Mouse (Mus musculus) forebrain, embryonic 16.5 days (tissue): ENCODE measurements around the gene Ecel1. TPM values are rescaled to one million over a fixed set of nuclear protein-coding genes. Genes with fewer than 3 reads are reported as not detected.

ENCODE experiments used
- polyA plus RNA-seq: library from polyadenylated mRNA; unstranded; fragments of >200 nt; fragmentation: Nextera tagmentation; extraction: Ambion mirVana; gene quantifications from 2 replicates; pipeline ENCODE4 v1.2.1, GENCODE M21; 2015

The Ecel1 gene
- polyA plus RNA-seq, 1 experiment from 2014 or later: 25.3 TPM

Other genes starting within 250 kb of the Ecel1 start
- gene Alppl2, start 66.6 kb downstream of the Ecel1 start, polyA plus RNA-seq: not detected in 2 replicates
- gene Alpi, start 54.9 kb downstream of the Ecel1 start, polyA plus RNA-seq: not detected in 2 replicates
- not detected in 2 replicates for gene Akp3, start 31.5 kb downstream of the Ecel1 start, polyA plus RNA-seq
- 2.8 and 3.1 TPM in 2 replicates for gene Prss56, start 26.8 kb upstream of the Ecel1 start, polyA plus RNA-seq
- not detected in 2 replicates for gene Chrnd, start 34.1 kb upstream of the Ecel1 start, polyA plus RNA-seq
- not detected in 2 replicates for gene Chrng, start 48.1 kb upstream of the Ecel1 start, polyA plus RNA-seq
- 88.1 and 93.6 TPM in 2 replicates for gene Eif4e2, start 57.4 kb upstream of the Ecel1 start, polyA plus RNA-seq
- gene Efhd1, start 107.8 kb upstream of the Ecel1 start, polyA plus RNA-seq: 0.66 and 1.4 TPM in 2 replicates
- 70.1 and 70.2 TPM in 2 replicates for gene Gigyf2, start 170.5 kb upstream of the Ecel1 start, polyA plus RNA-seq
- gene Kcnj13, start 238.2 kb upstream of the Ecel1 start, polyA plus RNA-seq: 6.4 and 7.1 TPM in 2 replicates